Mouse (Mus musculus): ENCODE measurements around the gene Uba2. TPM values are rescaled to one million over a fixed set of nuclear protein-coding genes. Genes with fewer than 3 reads are reported as not detected.

Gene Uba2
- total RNA-seq, 2 experiments from 2014 or later, result 29.4 to 31.4 TPM

GRCm38 (mm10) chr7:34109190-34109589, 60.2 kb downstream of the Uba2 start:
- no peak for DNase-seq (ENCODE audit: low spot score)
- intact Hi-C loops (cut with DNase I), result no loop called here

GRCm38 (mm10) chr7:34101276-34101675, 68.1 kb downstream of the Uba2 start:
- intact Hi-C loops (cut with DNase I), result no loop called here
- DNase-seq (ENCODE audit: low spot score), result no peak

GRCm38 (mm10) chr7:34100002-34100401, 69.4 kb downstream of the Uba2 start:
- intact Hi-C loops (cut with DNase I), result no loop called here
- DNase-seq (ENCODE audit: low spot score), result no peak

GRCm38 (mm10) chr7:34094911-34095481, 74.4 kb downstream of the Uba2 start, which contains the start of gene Scgb1b30:
Scgb1b30 (plus strand) TSS chr7:34095431.
- intact Hi-C loops (cut with DNase I), result no loop called here
- no peak for DNase-seq (ENCODE audit: low spot score)

Other genes with a start within 250 kb of the Uba2 start
- gene Scgb2b26, start 224.6 kb downstream of the Uba2 start, total RNA-seq (2021), result not detected
- gene Scgb2b27, start 155.7 kb downstream of the Uba2 start, total RNA-seq (2021), result not detected
- gene Scgb1b27, start 148.1 kb downstream of the Uba2 start, total RNA-seq (2021), result not detected
- not detected for gene Scgb1b30, start 74.2 kb downstream of the Uba2 start, total RNA-seq (2021)
- 10 to 100 TPM; 10.5 to 11.0 TPM for gene Wtip, start 36.3 kb downstream of the Uba2 start, total RNA-seq (2021)
- gene Pdcd2l, start 27.1 kb upstream of the Uba2 start, total RNA-seq (2021), result 10 to 100 TPM; 17.0 to 19.7 TPM
- 100 to 1,000 TPM; 547 to 566 TPM for gene Gpi1, start 60.7 kb upstream of the Uba2 start, total RNA-seq (2021)
- gene Gm6096, start 81.4 kb upstream of the Uba2 start, total RNA-seq (2021), result not detected
- gene 4931406P16Rik, start 144.0 kb upstream of the Uba2 start, total RNA-seq (2021), result 10 to 100 TPM; 45.3 to 52.9 TPM
- 10 to 100 TPM; 78.9 to 81.3 TPM for gene Lsm14a, start 223.7 kb upstream of the Uba2 start, total RNA-seq (2021)

Data from heart, postnatal 25 days (tissue).